Mouse (Mus musculus): Measurements from ENCODE around the gene Tsku.

DNA sequence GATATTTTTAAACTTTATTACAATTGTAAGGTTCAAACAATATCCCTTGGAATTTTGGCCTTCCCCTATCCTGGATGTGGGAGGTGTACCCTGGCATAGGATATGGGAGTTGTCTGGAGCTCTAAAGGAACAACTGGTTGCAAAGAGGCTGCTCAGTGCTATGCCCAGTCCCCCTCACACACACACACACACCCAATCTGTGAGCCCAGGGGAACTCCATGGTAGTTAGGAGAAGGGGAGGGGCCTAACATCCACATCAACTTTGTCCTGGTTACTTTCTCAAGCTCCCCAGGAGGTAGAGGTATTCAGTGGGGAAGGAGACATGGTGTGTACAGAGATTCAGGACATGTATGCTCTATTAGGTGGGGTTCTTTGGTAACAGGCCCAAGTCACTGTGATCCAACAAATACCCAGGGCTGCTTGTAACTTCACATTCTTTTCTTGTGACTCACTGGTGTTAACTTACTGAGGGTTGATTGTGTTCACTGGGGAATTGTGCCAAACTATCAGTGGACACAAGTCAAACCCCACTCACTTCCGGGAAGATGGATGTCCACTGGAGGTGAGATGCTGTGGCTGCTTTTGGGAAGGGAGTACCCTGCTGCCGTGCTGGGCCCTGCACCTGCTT lies 30.6 kb downstream of the Tsku start:
- TF ChIP-seq POLR2A (IDR thresholded peaks at IDR 0.05; ENCODE audit: low read depth, low read length): no peak
- TF ChIP-seq CTCF (IDR thresholded peaks at IDR 0.05; ENCODE audit: extremely low read depth, insufficient read length, insufficient replicate concordance, low read depth, low read length): no peak

Measured in small intestine, adult 2 months (tissue).